Mouse (Mus musculus) ES-Bruce4 (cell line): ENCODE results near the gene Ttpal. TPM values are rescaled to one million over a fixed set of nuclear protein-coding genes. Genes with fewer than 3 reads are reported as not detected.
A peak's percentile ranks its signal among the peaks of the same experiment; 100 is the strongest.

ENCODE experiments used
- H3K27ac ChIP-seq: 2 replicates; pipeline ENCODE4 v1.5.1; 2012; ENCODE audit warnings: low read length, inconsistent platforms; ENCODE audit not compliant: insufficient read depth
- H3K27me3 ChIP-seq: 2 replicates; pipeline ENCODE4 v1.6.1; 2012; ENCODE audit warnings: mild to moderate bottlenecking, low read length, inconsistent platforms; ENCODE audit not compliant: control insufficient read depth, poor library complexity, insufficient read depth, severe bottlenecking
- H3K36me3 ChIP-seq: 2 replicates; pipeline ENCODE4 v1.6.1; 2012; ENCODE audit warnings: inconsistent platforms, mild to moderate bottlenecking, low read length, moderate library complexity; ENCODE audit not compliant: control insufficient read depth, poor library complexity, insufficient read depth, severe bottlenecking
- H3K4me1 ChIP-seq: one replicate; pipeline ENCODE4 v1.8.1; 2011; ENCODE audit warnings: low read length; ENCODE audit not compliant: control insufficient read depth, insufficient read depth
- H3K4me3 ChIP-seq: 2 replicates; pipeline ENCODE4 v1.5.1; 2011; ENCODE audit warnings: low read depth, mild to moderate bottlenecking, low read length
- H3K9ac ChIP-seq: 2 replicates; pipeline ENCODE4 v1.6.1; 2012; ENCODE audit warnings: low read depth, mild to moderate bottlenecking, inconsistent platforms; ENCODE audit not compliant: poor library complexity, severe bottlenecking
- H3K9me3 ChIP-seq: replicated peaks from 2 replicates; pipeline ENCODE4 v1.6.1; 2012; ENCODE audit warnings: mild to moderate bottlenecking, low read length, inconsistent platforms; ENCODE audit not compliant: control insufficient read depth, poor library complexity, insufficient read depth, severe bottlenecking
- CTCF ChIP-seq: IDR thresholded peaks from one replicate; pipeline ENCODE4 v1.8.1; 2011; ENCODE audit warnings: low read depth, low read length
- EP300 ChIP-seq: IDR thresholded peaks from 2 replicates; pipeline ENCODE4 v1.6.1; 2011; ENCODE audit warnings: low read depth, low read length; ENCODE audit not compliant: insufficient read depth
- POLR2A ChIP-seq: IDR thresholded peaks from one replicate; pipeline ENCODE4 v1.8.1; 2011; ENCODE audit warnings: low read length; ENCODE audit not compliant: insufficient read depth
- polyA plus RNA-seq: library from polyadenylated mRNA; stranded (reverse); fragments of >200 nt; gene quantifications from 2 replicates; pipeline ENCODE4 v1.2.4, GENCODE M21; 2011; ENCODE audit warnings: low read depth; ENCODE audit not compliant: missing spikeins, insufficient read depth, insufficient read length

The Ttpal gene
- polyA plus RNA-seq, 1 experiment: 11.9 TPM

DNA sequence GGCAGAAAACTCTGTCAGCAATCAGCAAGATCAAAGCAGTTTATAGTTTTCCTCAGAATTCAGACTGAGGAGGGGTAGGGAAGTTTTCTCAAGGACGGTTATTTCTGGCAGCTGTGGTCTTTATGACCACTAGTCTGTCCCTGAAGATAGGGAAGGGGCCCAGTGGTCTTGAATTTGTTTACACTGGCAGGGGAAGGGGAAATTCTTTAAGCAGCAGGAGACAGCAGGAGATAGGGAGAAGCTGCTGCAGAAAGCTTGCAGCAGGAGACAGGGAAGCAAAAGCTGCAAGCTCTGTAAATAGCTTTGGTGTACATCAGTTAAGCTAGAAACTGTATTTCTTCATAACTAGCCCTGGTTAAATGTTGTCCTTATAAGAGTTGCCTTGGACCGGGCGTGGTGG lies 39.6 kb downstream of the Ttpal start:
- no peak overlapping the region for H3K9ac ChIP-seq
- H3K27me3 ChIP-seq: no peaks in the 10 kb centered on the region
- H3K9me3 ChIP-seq: no peaks in the 10 kb centered on the region
- TF ChIP-seq POLR2A: no peak
- no peak for TF ChIP-seq EP300
- TF ChIP-seq CTCF: no peak
- H3K4me3 ChIP-seq: no peak overlapping the region
- peaks cover 6% of the 10 kb centered on the region for H3K36me3 ChIP-seq
- H3K4me1 ChIP-seq: peaks cover 2% of the 10 kb centered on the region
- H3K27ac ChIP-seq: no peak overlapping the region

DNA sequence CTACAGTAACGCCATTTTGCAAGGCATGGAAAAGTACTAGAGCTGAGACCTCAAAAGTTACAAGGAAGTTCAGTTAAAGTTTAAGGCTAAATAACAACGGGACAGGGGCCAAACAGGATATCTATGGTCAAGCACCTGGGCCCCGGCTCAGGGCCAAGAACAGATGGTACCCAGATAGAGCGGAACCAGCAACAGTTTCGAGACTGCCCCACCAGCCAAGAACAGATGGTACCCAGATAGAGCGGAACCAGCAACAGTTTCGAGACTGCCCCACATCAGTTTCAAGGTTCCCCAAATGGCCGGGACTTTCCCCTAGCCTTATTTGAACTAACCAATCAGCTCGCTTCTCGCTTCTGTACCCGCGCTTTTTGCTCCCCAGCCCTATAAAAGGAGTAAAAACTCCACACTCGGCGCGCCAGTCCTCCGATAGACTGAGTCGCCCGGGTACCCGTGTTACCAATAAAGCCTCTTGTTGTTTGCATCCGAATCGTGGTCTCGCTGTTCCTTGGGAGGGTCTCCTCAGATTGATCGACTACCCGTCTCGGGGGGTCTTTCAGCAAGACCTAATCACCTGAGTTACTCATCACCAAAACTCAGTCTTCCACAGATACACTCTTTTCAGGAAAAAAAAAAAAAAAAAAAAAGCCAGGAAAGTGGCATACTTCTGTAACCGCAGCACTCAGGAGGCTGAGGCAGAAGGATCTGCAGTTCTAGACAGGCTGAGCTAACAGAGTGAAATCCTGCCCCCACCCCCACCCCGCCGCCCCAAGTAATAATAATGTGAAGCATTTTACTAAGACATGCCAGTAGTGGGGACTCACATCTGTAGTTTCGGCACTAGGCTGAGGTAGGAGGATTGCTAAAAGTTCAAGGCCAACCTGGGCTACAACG lies 40.8 kb downstream of the Ttpal start:
- Histone ChIP-seq H3K36me3 (peaks cover 2% of the 10 kb centered on the region; the same call in 1 of the 2 replicates), H3K27me3 (no peaks in the 10 kb centered on the region), H3K4me3 (peak overlapping the region; percentile 45), H3K9me3 (no peaks in the 10 kb centered on the region), H3K9ac (peak overlapping the region; percentile 90), H3K4me1 (peaks cover 2% of the 10 kb centered on the region), H3K27ac (peak overlapping the region; percentile 40; the same call in 1 of the 2 replicates)
- TF ChIP-seq POLR2A (no peak), CTCF (no peak), EP300 (0 out of 2 replicates have a peak, but pooled peaks have one; percentile 51)

DNA sequence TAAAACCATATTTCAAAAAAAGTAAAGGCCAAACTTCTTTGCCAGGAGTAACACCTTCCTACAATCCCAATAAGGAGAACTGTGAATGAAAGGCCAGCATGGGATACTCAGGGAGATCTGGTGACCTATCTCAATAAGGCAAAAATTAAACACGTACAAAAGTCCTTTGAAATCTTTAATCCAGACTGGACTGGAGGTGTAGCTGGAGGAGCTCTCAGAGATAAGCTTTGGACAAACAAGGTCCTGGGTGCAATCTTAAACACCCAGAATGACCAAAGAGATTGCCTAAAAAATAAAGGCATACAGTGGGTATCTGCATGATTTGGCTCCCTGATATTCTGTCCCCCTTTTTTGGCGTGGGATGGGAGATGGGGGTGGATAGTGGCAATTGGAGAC lies 41.5 kb downstream of the Ttpal start:
- peak overlapping the region; percentile 49 for H3K4me3 ChIP-seq
- H3K4me1 ChIP-seq: peaks cover 2% of the 10 kb centered on the region
- H3K27ac ChIP-seq: 0 out of 2 replicates have a peak overlapping the region, but pooled peaks have one; percentile 25
- no peak for TF ChIP-seq CTCF
- no peak for TF ChIP-seq POLR2A
- no peak for TF ChIP-seq EP300
- peaks cover 2% of the 10 kb centered on the region; the same call in 1 of the 2 replicates for H3K36me3 ChIP-seq
- H3K9me3 ChIP-seq: no peaks in the 10 kb centered on the region
- H3K27me3 ChIP-seq: no peaks in the 10 kb centered on the region
- peak overlapping the region; percentile 90 for H3K9ac ChIP-seq

GRCm38 (mm10) chr2:163644047-163644446 lies 41.9 kb downstream of the Ttpal start:
- H3K4me3 ChIP-seq: peak overlapping the region; percentile 99
- peaks cover 2% of the 10 kb centered on the region for H3K4me1 ChIP-seq
- no peak for TF ChIP-seq POLR2A
- H3K36me3 ChIP-seq: peaks cover 2% of the 10 kb centered on the region; the same call in 1 of the 2 replicates
- H3K27ac ChIP-seq: peak overlapping the region; percentile 52; the same call in 1 of the 2 replicates
- H3K27me3 ChIP-seq: no peaks in the 10 kb centered on the region
- H3K9ac ChIP-seq: peak overlapping the region; percentile 90
- peaks cover 3% of the 10 kb centered on the region for H3K9me3 ChIP-seq

DNA sequence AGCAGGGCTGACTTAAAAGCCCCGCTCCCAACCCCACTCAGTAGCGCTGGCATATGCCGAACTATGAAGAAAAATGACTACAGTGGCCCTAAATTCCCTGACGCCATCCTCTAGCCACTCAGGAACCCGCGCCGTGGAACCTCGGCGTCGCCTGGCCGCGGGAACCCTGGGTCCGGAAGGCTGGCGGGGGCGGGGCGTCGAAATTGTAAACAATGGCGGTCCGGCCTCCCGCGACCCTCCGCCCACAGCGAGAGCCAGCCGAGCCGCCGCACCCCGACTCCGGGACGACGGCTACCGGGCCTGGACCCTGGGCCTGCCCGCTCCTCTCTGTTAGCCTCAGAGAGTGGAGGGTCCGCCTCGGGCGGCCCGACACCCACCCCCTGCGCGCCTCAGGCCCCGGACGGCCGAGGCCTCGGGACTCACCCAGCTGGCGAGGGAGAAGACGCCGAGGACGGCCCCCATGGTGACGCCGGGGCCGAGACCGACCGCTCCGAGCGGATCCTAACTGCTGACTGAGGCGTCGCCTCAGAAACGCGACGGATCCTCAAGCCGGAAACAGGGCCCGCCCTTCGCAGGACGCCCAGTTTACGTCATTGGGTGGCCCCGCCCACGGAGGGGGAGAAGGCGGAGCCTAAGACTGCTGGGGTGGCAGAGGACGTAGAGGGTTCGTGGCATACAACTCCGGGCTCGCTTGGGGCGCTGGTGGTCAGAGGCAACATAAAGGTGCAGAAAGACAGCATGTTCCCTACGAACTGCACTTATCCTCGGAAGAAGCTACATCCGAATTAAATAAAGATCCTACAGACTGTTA lies 42.7 kb downstream of the Ttpal start, which contains the start of gene Serinc3:
Gene Serinc3 (minus strand): TSS at position 557 of the 811 bp plus-strand sequence.
- TF ChIP-seq POLR2A (peak; percentile 72), EP300 (no peak), CTCF (no peak)
- Histone ChIP-seq H3K36me3 (peaks cover 2% of the 10 kb centered on the region; the same call in 1 of the 2 replicates), H3K9me3 (peaks cover 10% of the 10 kb centered on the region), H3K4me1 (no peaks in the 10 kb centered on the region), H3K4me3 (peak within 1 kb of the TSS; percentile 99), H3K27me3 (no peaks in the 10 kb centered on the region), H3K9ac (peak within 1 kb of the TSS; percentile 90), H3K27ac (peak within 1 kb of the TSS; percentile 52)
